Mouse (Mus musculus) C2C12 (cell line): ENCODE measurements around the gene Atp5f1. TPM values are rescaled to one million over a fixed set of nuclear protein-coding genes. Genes with fewer than 3 reads are reported as not detected.
"Not testable (repeated sequence)": the region's sequence is repeated elsewhere in the genome, so short reads cannot be mapped to it uniquely, and the experiment has no call there.

Experiments used
- H3K27me3 ChIP-seq: one replicate; pipeline ENCODE4 v1.6.1; 2011; ENCODE audit not compliant: control insufficient read depth, insufficient read depth, insufficient read length
- H3K36me3 ChIP-seq: one replicate; pipeline ENCODE4 v1.6.1; 2011; ENCODE audit not compliant: control insufficient read depth, insufficient read depth
- H3K4me3 ChIP-seq: one replicate; pipeline ENCODE4 v1.5.1; 2011; ENCODE audit warnings: mild to moderate bottlenecking, control low read depth; ENCODE audit not compliant: poor library complexity, insufficient read depth, severe bottlenecking
- H3K79me2 ChIP-seq: one replicate; pipeline ENCODE4 v1.6.1; 2011; ENCODE audit not compliant: control insufficient read depth, insufficient read depth
- H3K79me3 ChIP-seq: one replicate; pipeline ENCODE4 v1.6.1; 2011; ENCODE audit warnings: low read depth, control low read depth
- H3ac ChIP-seq: one replicate; pipeline ENCODE3; 2011; ENCODE audit warnings: low read depth; ENCODE audit not compliant: control insufficient read depth, insufficient read length
- CEBPB ChIP-seq: IDR thresholded peaks from one replicate; pipeline ENCODE4 v1.6.1; 2011; ENCODE audit warnings: low read depth, mild to moderate bottlenecking, control low read depth, moderate library complexity
- CTCF ChIP-seq: IDR thresholded peaks from one replicate; pipeline ENCODE4 v1.5.1; 2011; ENCODE audit not compliant: control insufficient read depth, insufficient read depth, insufficient read length
- FOSL1 ChIP-seq: IDR thresholded peaks from one replicate; pipeline ENCODE4 v1.8.0; 2011; ENCODE audit warnings: mild to moderate bottlenecking, low read length; ENCODE audit not compliant: poor library complexity, insufficient read depth, severe bottlenecking
- MAX ChIP-seq: IDR thresholded peaks from one replicate; pipeline ENCODE4 v1.6.1; 2011; ENCODE audit warnings: mild to moderate bottlenecking, control low read depth
- MYOD1 ChIP-seq: IDR thresholded peaks from one replicate; pipeline ENCODE4 v1.6.1; 2011; ENCODE audit warnings: low read depth; ENCODE audit not compliant: control insufficient read depth, insufficient read length
- MYOG ChIP-seq: IDR thresholded peaks from one replicate; pipeline ENCODE4 v1.6.1; 2011; ENCODE audit not compliant: control insufficient read depth, insufficient read length; ENCODE audit errors: extremely low read depth
- USF1 ChIP-seq: IDR thresholded peaks from one replicate; pipeline ENCODE4 v1.6.1; 2011; ENCODE audit warnings: low read depth, mild to moderate bottlenecking, control low read depth, moderate library complexity
- polyA plus RNA-seq: library from polyadenylated mRNA; unstranded; fragments of >200 nt; fragmentation: generic; extraction: Trizol; gene quantifications from one replicate; pipeline ENCODE4 v1.2.1, GENCODE M21; 2012; ENCODE audit warnings: missing spikeins

Gene Atp5f1
- polyA plus RNA-seq, 1 experiment: 243 TPM

GRCm38 (mm10) chr3:105927561-105928194 lies 32.2 kb downstream of the Atp5f1 start:
- Histone ChIP-seq H3K36me3 (no peaks in the 10 kb centered on the region), H3K79me3 (no peaks in the 10 kb centered on the region), H3ac (no peak overlapping the region), H3K4me3 (no peak overlapping the region), H3K79me2 (no peaks in the 10 kb centered on the region), H3K27me3 (no peaks in the 10 kb centered on the region)
- TF ChIP-seq FOSL1: no peak
- no peak for TF ChIP-seq USF1
- no peak for TF ChIP-seq MYOG
- no peak for TF ChIP-seq CEBPB

- Histone ChIP-seq H3K79me2 (no peaks in the 10 kb centered on the region), H3K4me3 (no peak overlapping the region), H3ac (no peak overlapping the region), H3K79me3 (no peaks in the 10 kb centered on the region), H3K27me3 (no peaks in the 10 kb centered on the region), H3K36me3 (no peaks in the 10 kb centered on the region)
- TF ChIP-seq USF1 (no peak), CTCF (no peak), CEBPB (no peak), MAX (no peak), MYOD1 (no peak), MYOG (no peak), FOSL1 (no peak)
Observed at GRCm38 (mm10) chr3:105924616-105925015, 35.3 kb downstream of the Atp5f1 start.

GRCm38 (mm10) chr3:105921959-105922358 lies 37.9 kb downstream of the Atp5f1 start:
- Histone ChIP-seq H3K79me2 (no peaks in the 10 kb centered on the region), H3ac (no peak overlapping the region), H3K36me3 (no peaks in the 10 kb centered on the region), H3K79me3 (no peaks in the 10 kb centered on the region), H3K27me3 (no peaks in the 10 kb centered on the region), H3K4me3 (no peak overlapping the region)
- TF ChIP-seq USF1: no peak
- TF ChIP-seq MAX: no peak
- no peak for TF ChIP-seq FOSL1
- TF ChIP-seq CTCF: no peak
- TF ChIP-seq CEBPB: no peak
- TF ChIP-seq MYOD1: no peak
- TF ChIP-seq MYOG: no peak

- not testable (repeated sequence) for H3K36me3 ChIP-seq, H3ac ChIP-seq
Observed at GRCm38 (mm10) chr3:105920743-105921142, 39.2 kb downstream of the Atp5f1 start.

GRCm38 (mm10) chr3:105918355-105918745 lies 41.5 kb downstream of the Atp5f1 start:
- H3ac ChIP-seq: no peak overlapping the region
- TF ChIP-seq CEBPB: no peak
- H3K4me3 ChIP-seq: no peak overlapping the region
- H3K36me3 ChIP-seq: no peaks in the 10 kb centered on the region
- no peaks in the 10 kb centered on the region for H3K79me3 ChIP-seq
- H3K27me3 ChIP-seq: no peaks in the 10 kb centered on the region
- no peaks in the 10 kb centered on the region for H3K79me2 ChIP-seq

More at GRCm38 (mm10) chr3:105920743-105921142, 39.2 kb downstream of the Atp5f1 start:
- not testable (repeated sequence) for H3K27me3 ChIP-seq, H3K79me3 ChIP-seq, H3K79me2 ChIP-seq, H3K4me3 ChIP-seq

- Histone ChIP-seq H3K79me2 (no peaks in the 10 kb centered on the region), H3K36me3 (no peaks in the 10 kb centered on the region), H3K27me3 (no peaks in the 10 kb centered on the region), H3ac (no peak overlapping the region), H3K79me3 (no peaks in the 10 kb centered on the region), H3K4me3 (no peak overlapping the region)
- TF ChIP-seq MYOD1 (no peak), FOSL1 (no peak), CTCF (no peak), USF1 (peak; percentile 57), MAX (no peak), MYOG (no peak)
Observed at GRCm38 (mm10) chr3:105917656-105918354, 42.1 kb downstream of the Atp5f1 start.

- H3K79me2 ChIP-seq, H3ac ChIP-seq, H3K36me3 ChIP-seq, H3K27me3 ChIP-seq, H3K79me3 ChIP-seq, H3K4me3 ChIP-seq: not testable (repeated sequence)
Observed at GRCm38 (mm10) chr3:105916455-105916854, 43.4 kb downstream of the Atp5f1 start.
